Mouse (Mus musculus) C2C12 (cell line): ENCODE measurements around the gene Cog5. TPM values are rescaled to one million over a fixed set of nuclear protein-coding genes. Genes with fewer than 3 reads are reported as not detected.

Experiments
- H3K27me3 ChIP-seq: one replicate; pipeline ENCODE4 v1.6.1; 2011; ENCODE audit not compliant: control insufficient read depth, insufficient read depth, insufficient read length
- H3K36me3 ChIP-seq: one replicate; pipeline ENCODE4 v1.6.1; 2011; ENCODE audit not compliant: control insufficient read depth, insufficient read depth
- H3K4me3 ChIP-seq: one replicate; pipeline ENCODE4 v1.5.1; 2011; ENCODE audit warnings: mild to moderate bottlenecking, control low read depth; ENCODE audit not compliant: poor library complexity, insufficient read depth, severe bottlenecking
- H3K79me2 ChIP-seq: one replicate; pipeline ENCODE4 v1.6.1; 2011; ENCODE audit not compliant: control insufficient read depth, insufficient read depth
- H3K79me3 ChIP-seq: one replicate; pipeline ENCODE4 v1.6.1; 2011; ENCODE audit warnings: low read depth, control low read depth
- H3ac ChIP-seq: one replicate; pipeline ENCODE3; 2011; ENCODE audit warnings: low read depth; ENCODE audit not compliant: control insufficient read depth, insufficient read length
- CEBPB ChIP-seq: IDR thresholded peaks from one replicate; pipeline ENCODE4 v1.6.1; 2011; ENCODE audit warnings: low read depth, mild to moderate bottlenecking, control low read depth, moderate library complexity
- CTCF ChIP-seq: IDR thresholded peaks from one replicate; pipeline ENCODE4 v1.5.1; 2011; ENCODE audit not compliant: control insufficient read depth, insufficient read depth, insufficient read length
- FOSL1 ChIP-seq: IDR thresholded peaks from one replicate; pipeline ENCODE4 v1.8.0; 2011; ENCODE audit warnings: mild to moderate bottlenecking, low read length; ENCODE audit not compliant: poor library complexity, insufficient read depth, severe bottlenecking
- MAX ChIP-seq: IDR thresholded peaks from one replicate; pipeline ENCODE4 v1.6.1; 2011; ENCODE audit warnings: mild to moderate bottlenecking, control low read depth
- MYOD1 ChIP-seq: IDR thresholded peaks from one replicate; pipeline ENCODE4 v1.6.1; 2011; ENCODE audit warnings: low read depth; ENCODE audit not compliant: control insufficient read depth, insufficient read length
- MYOG ChIP-seq: IDR thresholded peaks from one replicate; pipeline ENCODE4 v1.6.1; 2011; ENCODE audit not compliant: control insufficient read depth, insufficient read length; ENCODE audit errors: extremely low read depth
- USF1 ChIP-seq: IDR thresholded peaks from one replicate; pipeline ENCODE4 v1.6.1; 2011; ENCODE audit warnings: low read depth, mild to moderate bottlenecking, control low read depth, moderate library complexity
- polyA plus RNA-seq: library from polyadenylated mRNA; unstranded; fragments of >200 nt; fragmentation: generic; extraction: Trizol; gene quantifications from one replicate; pipeline ENCODE4 v1.2.1, GENCODE M21; 2012; ENCODE audit warnings: missing spikeins

The Cog5 gene
- polyA plus RNA-seq, 1 experiment = 8.2 TPM

GRCm38 (mm10) chr12:31819520-31819919, 164.9 kb downstream of the Cog5 start:
- TF ChIP-seq FOSL1 (no peak), MYOD1 (no peak), CEBPB (no peak), MYOG (no peak), MAX (no peak), USF1 (no peak), CTCF (no peak)
- no peaks in the 10 kb centered on the region for H3K79me2 ChIP-seq
- H3ac ChIP-seq = no peak overlapping the region
- no peaks in the 10 kb centered on the region for H3K79me3 ChIP-seq
- no peak overlapping the region for H3K4me3 ChIP-seq
- H3K27me3 ChIP-seq = no peaks in the 10 kb centered on the region
- H3K36me3 ChIP-seq = no peaks in the 10 kb centered on the region

- Histone ChIP-seq H3K36me3 (no peaks in the 10 kb centered on the region), H3ac (no peak overlapping the region), H3K79me2 (no peaks in the 10 kb centered on the region), H3K79me3 (no peaks in the 10 kb centered on the region), H3K4me3 (no peak overlapping the region), H3K27me3 (no peaks in the 10 kb centered on the region)
- TF ChIP-seq CTCF = no peak
- TF ChIP-seq USF1 = no peak
- no peak for TF ChIP-seq MYOD1
- TF ChIP-seq CEBPB = no peak
- no peak for TF ChIP-seq FOSL1
- TF ChIP-seq MAX = no peak
- TF ChIP-seq MYOG = no peak
Measured at GRCm38 (mm10) chr12:31823671-31824070, 169.0 kb downstream of the Cog5 start.

- no peak overlapping the region for H3K4me3 ChIP-seq
- H3K79me3 ChIP-seq = no peaks in the 10 kb centered on the region
- H3K36me3 ChIP-seq = no peaks in the 10 kb centered on the region
- TF ChIP-seq MYOD1 (no peak), CEBPB (no peak), USF1 (no peak), MAX (no peak), FOSL1 (no peak), CTCF (no peak), MYOG (no peak)
- no peak overlapping the region for H3ac ChIP-seq
- no peaks in the 10 kb centered on the region for H3K79me2 ChIP-seq
- H3K27me3 ChIP-seq = no peaks in the 10 kb centered on the region
Measured at GRCm38 (mm10) chr12:31824831-31825230, 170.2 kb downstream of the Cog5 start.

GRCm38 (mm10) chr12:31825821-31826220, 171.2 kb downstream of the Cog5 start:
- H3K4me3 ChIP-seq = no peak overlapping the region
- H3K36me3 ChIP-seq = no peaks in the 10 kb centered on the region
- no peak overlapping the region for H3ac ChIP-seq
- H3K79me2 ChIP-seq = no peaks in the 10 kb centered on the region
- no peaks in the 10 kb centered on the region for H3K79me3 ChIP-seq
- no peaks in the 10 kb centered on the region for H3K27me3 ChIP-seq
- TF ChIP-seq MYOG (no peak), MAX (no peak)

DNA sequence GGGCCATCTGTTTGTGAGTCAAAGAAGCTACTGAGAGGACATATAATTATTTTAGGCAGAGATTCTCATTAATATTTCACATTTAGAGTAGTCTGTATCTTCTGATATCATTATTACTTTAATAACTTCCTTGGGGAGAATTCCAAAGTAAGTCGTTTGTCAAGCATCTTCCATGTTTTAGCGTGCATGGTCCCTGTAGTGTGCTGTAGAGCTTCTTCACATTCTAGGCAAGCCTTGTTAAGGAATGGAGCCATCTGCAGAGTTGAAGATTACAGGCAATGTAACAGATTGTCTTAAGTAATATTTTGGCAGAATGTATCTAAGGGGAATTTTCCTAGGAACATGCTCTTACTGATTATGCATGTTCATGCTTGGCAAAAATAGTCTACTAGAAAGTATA, 171.8 kb downstream of the Cog5 start:
- H3K79me3 ChIP-seq = no peaks in the 10 kb centered on the region
- no peak overlapping the region for H3ac ChIP-seq
- no peaks in the 10 kb centered on the region for H3K36me3 ChIP-seq
- H3K4me3 ChIP-seq = no peak overlapping the region
- no peaks in the 10 kb centered on the region for H3K27me3 ChIP-seq
- H3K79me2 ChIP-seq = no peaks in the 10 kb centered on the region
- TF ChIP-seq CTCF (no peak), MAX (no peak), FOSL1 (no peak), MYOG (no peak), CEBPB (no peak), MYOD1 (no peak), USF1 (no peak)

DNA sequence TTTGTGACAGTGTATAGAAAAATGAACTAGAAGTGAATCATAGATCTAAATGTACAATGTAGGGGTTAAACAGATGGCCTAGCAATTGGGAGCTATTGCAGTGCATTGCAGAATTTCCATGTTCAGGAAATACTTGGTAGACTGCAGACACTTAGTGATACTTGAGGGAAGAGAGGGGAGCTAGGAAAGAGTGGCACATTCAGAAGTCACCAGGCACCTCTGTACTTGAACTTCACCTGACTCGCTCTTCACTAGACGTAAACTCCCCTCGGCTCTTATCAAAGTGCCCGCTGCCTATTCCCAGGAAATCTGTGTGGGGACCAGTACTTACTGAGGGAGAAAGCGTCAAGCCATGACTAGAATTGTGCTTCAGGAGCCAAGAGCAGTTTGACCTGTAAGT, 180.8 kb downstream of the Cog5 start:
- no peak for TF ChIP-seq MYOD1
- Histone ChIP-seq H3K79me2 (no peaks in the 10 kb centered on the region), H3K27me3 (no peaks in the 10 kb centered on the region), H3K36me3 (no peaks in the 10 kb centered on the region), H3K4me3 (no peak overlapping the region), H3K79me3 (no peaks in the 10 kb centered on the region), H3ac (no peak overlapping the region)
